Mouse (Mus musculus): ENCODE results near the gene Afap1l2.

- TF ChIP-seq CTCF (IDR thresholded peaks at IDR 0.05) (no peak), EP300 (IDR thresholded peaks at IDR 0.05) (no peak)
Observed at GRCm38 (mm10) chr19:57016995-57017784, 9.2 kb upstream of the Afap1l2 start.

Data from lung, postnatal 0 days (tissue).